Mouse (Mus musculus) CD8-positive naive resting alpha-beta T cell, adult 2 months (primary cell): ENCODE measurements around the gene A230050P20Rik.

Source experiments
- DNase-seq, 2 experiments: peaks; one replicate each; pipeline ENCODE4 v3.0.0; 2022; ENCODE audit warnings: low read depth in 2 of 2, low spot score in 2 of 2

The A230050P20Rik gene

GRCm38 (mm10) chr9:20893590-20894343 is 25.3 kb downstream of the A230050P20Rik start:
- no peak for DNase-seq

GRCm38 (mm10) chr9:20894629-20895028 is 26.2 kb downstream of the A230050P20Rik start:
- no peak for DNase-seq

GRCm38 (mm10) chr9:20895382-20895781 is 26.9 kb downstream of the A230050P20Rik start:
- no peak for DNase-seq

GRCm38 (mm10) chr9:20897736-20898510 is 29.5 kb downstream of the A230050P20Rik start:
- peak in 1 of 2 experiments; percentile 15 for DNase-seq

GRCm38 (mm10) chr9:20898511-20899073 is 30.1 kb downstream of the A230050P20Rik start, which contains the start of gene Eif3g:
TSS of gene Eif3g (minus strand) at chr9:20898623.
- peak; percentile 82 to 86 for DNase-seq

- DNase-seq, result peak; percentile 53 to 61
Observed at GRCm38 (mm10) chr9:20901466-20902173, 33.2 kb downstream of the A230050P20Rik start.

GRCm38 (mm10) chr9:20902174-20902491 is 33.7 kb downstream of the A230050P20Rik start:
- DNase-seq, result no peak

GRCm38 (mm10) chr9:20909948-20910347 is 41.5 kb downstream of the A230050P20Rik start:
- no peak for DNase-seq

GRCm38 (mm10) chr9:20916160-20916559 is 47.7 kb downstream of the A230050P20Rik start:
- DNase-seq, result peak; percentile 18 to 44

- no peak for DNase-seq
Observed at GRCm38 (mm10) chr9:20923258-20923657, 54.8 kb downstream of the A230050P20Rik start.
